Mouse (Mus musculus): ENCODE measurements around the gene Zfp706. TPM values are rescaled to one million over a fixed set of nuclear protein-coding genes. Genes with fewer than 3 reads are reported as not detected.

The Zfp706 gene
- polyA plus RNA-seq, 1 experiment from 2014 or later, result 417 TPM

DNA sequence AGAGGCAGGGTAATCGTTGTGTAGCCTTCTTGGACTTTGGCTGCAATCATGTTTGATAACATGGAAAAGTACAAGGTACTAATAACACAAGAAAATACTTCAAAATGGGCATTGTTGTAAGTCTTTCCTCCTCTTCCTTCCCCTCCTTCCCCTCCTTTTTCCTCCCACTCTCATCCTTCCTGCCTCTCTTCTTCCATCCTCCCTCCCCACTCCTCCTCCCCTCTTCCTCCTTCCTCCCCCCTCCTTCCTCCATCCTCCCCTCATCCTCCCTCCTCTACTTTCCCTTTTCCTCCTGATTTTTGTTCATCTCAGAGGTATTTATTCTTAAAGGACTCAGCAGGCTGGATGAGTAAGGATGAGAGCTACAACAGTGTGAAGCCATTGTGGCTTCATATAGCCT is 39.3 kb downstream of the Zfp706 start:
- H3K36me3 ChIP-seq (ENCODE audit: insufficient read depth), result no peaks in the 10 kb centered on the region
- H3K27me3 ChIP-seq (ENCODE audit: insufficient read depth, low read length), result no peaks in the 10 kb centered on the region
- ATAC-seq (ENCODE audit: insufficient read depth), result no peak
- no peak overlapping the region for H3K27ac ChIP-seq (ENCODE audit: low read depth)
- no peaks in the 10 kb centered on the region for H3K9me3 ChIP-seq (ENCODE audit: low read depth, low read length)
- no peak overlapping the region for H3K9ac ChIP-seq
- peak overlapping the region; percentile 54 for H3K4me2 ChIP-seq
- no peak for DNase-seq
- no peak for TF ChIP-seq CTCF (IDR thresholded peaks at IDR 0.05; ENCODE audit: low read depth)
- no peak overlapping the region for H3K4me3 ChIP-seq (ENCODE audit: low read depth, low read length)
- 54% methylated on average over 1 of the region's 1 CpGs for WGBS
- H3K4me1 ChIP-seq (ENCODE audit: insufficient read depth), result peaks cover 7% of the 10 kb centered on the region; the same call in 1 of the 2 replicates

DNA sequence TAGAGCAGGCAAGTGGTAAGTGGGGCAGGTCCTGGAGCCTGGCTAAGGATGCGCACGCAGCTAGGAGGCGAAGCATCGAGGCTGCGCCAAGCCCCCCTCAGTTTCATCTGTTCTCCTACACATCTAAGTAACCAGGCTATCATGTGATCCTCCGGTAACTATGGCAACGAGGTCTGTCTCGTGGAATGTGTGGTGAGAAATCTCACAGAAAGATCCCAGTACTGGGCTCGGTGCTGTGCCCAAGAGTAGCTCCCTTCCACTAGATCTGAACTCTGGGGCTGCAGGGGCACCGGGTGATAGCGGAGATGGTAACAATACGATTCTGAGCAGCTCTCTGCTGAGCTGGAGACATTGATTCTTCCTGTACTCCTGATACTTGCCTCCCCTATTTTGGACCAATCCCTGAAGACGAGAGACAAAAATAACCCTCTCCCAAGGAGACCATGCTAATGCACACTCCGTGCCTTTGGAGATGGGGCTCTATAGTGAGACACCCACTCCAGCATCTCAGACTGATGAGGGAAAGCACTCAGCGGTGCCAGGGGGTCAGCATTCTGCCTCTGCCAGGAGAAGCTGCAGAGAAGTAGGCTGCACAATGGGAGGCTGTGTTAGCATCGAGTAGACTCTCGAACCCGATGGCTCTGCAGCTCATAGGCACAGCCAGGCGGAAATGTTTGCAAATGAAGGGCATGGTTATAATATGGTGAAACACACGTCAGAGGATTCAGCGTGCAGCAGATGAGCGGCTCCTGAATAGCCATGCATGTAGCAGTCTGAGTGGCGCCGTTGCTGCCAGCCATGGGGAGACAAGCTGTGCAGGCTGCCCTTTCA is 40.0 kb downstream of the Zfp706 start:
- H3K4me1 ChIP-seq (ENCODE audit: insufficient read depth), result peaks cover 7% of the 10 kb centered on the region; the same call in 1 of the 2 replicates
- ATAC-seq (ENCODE audit: insufficient read depth) (peak; percentile 73), DNase-seq (peak; percentile 72)
- H3K4me3 ChIP-seq (ENCODE audit: low read depth, low read length), result no peak overlapping the region
- no peak for TF ChIP-seq CTCF (IDR thresholded peaks at IDR 0.05; ENCODE audit: low read depth)
- no peak overlapping the region for H3K9ac ChIP-seq
- H3K9me3 ChIP-seq (ENCODE audit: low read depth, low read length), result no peaks in the 10 kb centered on the region
- 0 out of 2 replicates have a peak overlapping the region, but pooled peaks have one; percentile 8 for H3K27ac ChIP-seq (ENCODE audit: low read depth)
- H3K27me3 ChIP-seq (ENCODE audit: insufficient read depth, low read length), result no peaks in the 10 kb centered on the region
- WGBS, result 22% methylated on average over 24 of the region's 24 CpGs
- no peaks in the 10 kb centered on the region for H3K36me3 ChIP-seq (ENCODE audit: insufficient read depth)
- H3K4me2 ChIP-seq, result peak overlapping the region; percentile 54

DNA sequence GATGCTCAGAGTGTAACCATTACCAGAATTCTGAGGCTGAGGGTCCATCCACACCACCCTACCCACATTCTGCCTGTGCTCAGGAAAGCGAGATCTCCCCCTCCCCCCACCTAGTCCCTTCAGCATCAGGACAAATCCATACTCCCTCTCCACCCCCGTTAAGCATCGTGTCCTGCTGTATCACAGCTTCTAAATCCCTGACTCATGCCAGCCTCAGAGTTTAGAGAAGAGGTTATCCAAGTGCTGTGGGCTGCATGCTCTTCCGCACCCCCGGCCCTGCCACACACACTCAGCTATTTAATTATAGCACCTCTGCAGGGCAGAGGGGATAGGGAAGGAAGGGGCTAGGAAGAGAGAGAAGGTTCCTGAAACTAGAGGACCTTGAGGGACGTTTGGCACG is 40.6 kb downstream of the Zfp706 start:
- 33% methylated on average over 7 of the region's 7 CpGs for WGBS
- no peaks in the 10 kb centered on the region for H3K9me3 ChIP-seq (ENCODE audit: low read depth, low read length)
- no peaks in the 10 kb centered on the region for H3K27me3 ChIP-seq (ENCODE audit: insufficient read depth, low read length)
- H3K36me3 ChIP-seq (ENCODE audit: insufficient read depth), result no peaks in the 10 kb centered on the region
- H3K4me1 ChIP-seq (ENCODE audit: insufficient read depth), result peaks cover 7% of the 10 kb centered on the region; the same call in 1 of the 2 replicates
- no peak overlapping the region for H3K4me3 ChIP-seq (ENCODE audit: low read depth, low read length)
- TF ChIP-seq CTCF (IDR thresholded peaks at IDR 0.05; ENCODE audit: low read depth), result no peak
- DNase-seq (no peak), ATAC-seq (ENCODE audit: insufficient read depth) (peak; percentile 30; the same call in 1 of the 2 replicates)
- no peak overlapping the region for H3K9ac ChIP-seq
- H3K27ac ChIP-seq (ENCODE audit: low read depth), result no peak overlapping the region
- peak overlapping the region; percentile 54 for H3K4me2 ChIP-seq

- H3K4me1 ChIP-seq (ENCODE audit: insufficient read depth), result peaks cover 7% of the 10 kb centered on the region; the same call in 1 of the 2 replicates
- DNase-seq (peak; percentile 27), ATAC-seq (ENCODE audit: insufficient read depth) (no peak)
- WGBS, result 69% methylated on average over 2 of the region's 2 CpGs
- H3K4me3 ChIP-seq (ENCODE audit: low read depth, low read length), result no peak overlapping the region
- TF ChIP-seq CTCF (IDR thresholded peaks at IDR 0.05; ENCODE audit: low read depth), result no peak
- no peaks in the 10 kb centered on the region for H3K27me3 ChIP-seq (ENCODE audit: insufficient read depth, low read length)
- no peak overlapping the region for H3K27ac ChIP-seq (ENCODE audit: low read depth)
- H3K4me2 ChIP-seq, result no peak overlapping the region
- no peak overlapping the region for H3K9ac ChIP-seq
- no peaks in the 10 kb centered on the region for H3K9me3 ChIP-seq (ENCODE audit: low read depth, low read length)
- no peaks in the 10 kb centered on the region for H3K36me3 ChIP-seq (ENCODE audit: insufficient read depth)
Measured at GRCm38 (mm10) chr15:36966466-36966865, 41.1 kb downstream of the Zfp706 start.

DNA sequence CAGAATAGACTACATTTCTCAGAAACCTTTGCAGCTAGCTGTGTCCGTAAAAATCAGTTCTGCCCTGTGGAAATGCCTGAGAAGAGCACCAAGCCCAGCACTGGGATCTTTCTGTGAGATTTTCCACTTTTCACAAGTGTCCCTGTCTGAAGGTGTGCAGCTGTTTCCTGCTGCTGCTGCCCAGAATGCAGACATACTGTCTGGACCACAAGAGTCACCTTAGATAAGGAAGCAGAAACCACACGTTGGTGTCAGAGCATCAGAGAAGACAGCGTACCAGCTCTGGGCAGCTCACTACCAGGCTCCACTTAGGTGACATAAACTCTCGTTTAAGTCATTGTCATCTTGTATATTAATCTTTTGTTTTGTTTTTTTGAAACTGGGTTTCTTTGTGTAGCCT is 41.8 kb downstream of the Zfp706 start:
- no peak for ATAC-seq (ENCODE audit: insufficient read depth)

DNA sequence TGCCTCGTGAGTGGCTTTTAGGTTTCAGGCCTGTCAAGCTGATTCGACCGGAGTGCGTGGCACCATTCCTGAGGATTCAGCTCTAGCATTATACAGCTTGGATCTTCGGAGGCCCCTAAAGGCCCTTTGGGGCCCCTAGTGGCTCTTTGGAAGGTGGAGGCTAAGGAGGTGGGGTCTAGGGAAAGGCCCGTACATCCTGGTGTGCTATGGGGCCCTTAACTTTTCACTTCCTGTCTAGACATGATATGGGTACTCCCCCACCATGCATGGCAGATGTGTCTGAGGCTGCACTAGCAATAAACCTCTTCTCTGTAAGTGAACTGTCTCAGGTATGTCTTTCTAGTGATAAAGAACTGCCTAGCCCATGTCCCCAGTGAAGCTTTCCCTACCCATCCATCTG is 44.6 kb downstream of the Zfp706 start:
- Histone ChIP-seq H3K4me3 (ENCODE audit: low read depth, low read length) (no peak overlapping the region), H3K9ac (no peak overlapping the region), H3K36me3 (ENCODE audit: insufficient read depth) (no peaks in the 10 kb centered on the region), H3K4me2 (no peak overlapping the region), H3K27me3 (ENCODE audit: insufficient read depth, low read length) (no peaks in the 10 kb centered on the region), H3K9me3 (ENCODE audit: low read depth, low read length) (no peaks in the 10 kb centered on the region), H3K27ac (ENCODE audit: low read depth) (no peak overlapping the region), H3K4me1 (ENCODE audit: insufficient read depth) (peaks cover 5% of the 10 kb centered on the region; the same call in 1 of the 2 replicates)
- DNase-seq (no peak), ATAC-seq (ENCODE audit: insufficient read depth) (no peak)
- 79% methylated on average over 6 of the region's 6 CpGs for WGBS
- TF ChIP-seq CTCF (IDR thresholded peaks at IDR 0.05; ENCODE audit: low read depth), result no peak

More for the DNA sequence above, 41.8 kb downstream of the Zfp706 start:
- Histone ChIP-seq H3K9me3 (ENCODE audit: low read depth, low read length) (no peaks in the 10 kb centered on the region), H3K27ac (ENCODE audit: low read depth) (no peak overlapping the region), H3K9ac (no peak overlapping the region), H3K4me1 (ENCODE audit: insufficient read depth) (peaks cover 7% of the 10 kb centered on the region; the same call in 1 of the 2 replicates), H3K4me3 (ENCODE audit: low read depth, low read length) (no peak overlapping the region), H3K4me2 (no peak overlapping the region), H3K27me3 (ENCODE audit: insufficient read depth, low read length) (no peaks in the 10 kb centered on the region), H3K36me3 (ENCODE audit: insufficient read depth) (no peaks in the 10 kb centered on the region)
- TF ChIP-seq CTCF (IDR thresholded peaks at IDR 0.05; ENCODE audit: low read depth), result no peak
- WGBS, result 64% methylated on average over 4 of the region's 4 CpGs
- DNase-seq, result no peak

GRCm38 (mm10) chr15:36960876-36961237 is 46.7 kb downstream of the Zfp706 start:
- no peak for DNase-seq
- no peak for TF ChIP-seq CTCF (IDR thresholded peaks at IDR 0.05; ENCODE audit: low read depth)
- Histone ChIP-seq H3K27me3 (ENCODE audit: insufficient read depth, low read length) (no peaks in the 10 kb centered on the region), H3K27ac (ENCODE audit: low read depth) (no peak overlapping the region), H3K4me1 (ENCODE audit: insufficient read depth) (no peaks in the 10 kb centered on the region), H3K4me2 (no peak overlapping the region), H3K9ac (no peak overlapping the region), H3K4me3 (ENCODE audit: low read depth, low read length) (no peak overlapping the region), H3K36me3 (ENCODE audit: insufficient read depth) (no peaks in the 10 kb centered on the region), H3K9me3 (ENCODE audit: low read depth, low read length) (no peaks in the 10 kb centered on the region)
- ATAC-seq (ENCODE audit: insufficient read depth), result no peak
- WGBS, result 74% methylated on average over 4 of the region's 4 CpGs

Data from lung, embryonic 14.5 days (tissue).